Mouse (Mus musculus) frontal cortex, postnatal 10 days (tissue): ENCODE results near the gene Iqce.

Source experiments
- DNase-seq, 2 experiments: peaks; one replicate each; pipeline ENCODE4 v3.0.0; 2022; ENCODE audit warnings: low spot score in 2 of 2, mixed read lengths in 1 of 2

Iqce gene

GRCm38 (mm10) chr5:140661427-140661826 lies 40.8 kb downstream of the Iqce start:
- no peak for DNase-seq

DNA sequence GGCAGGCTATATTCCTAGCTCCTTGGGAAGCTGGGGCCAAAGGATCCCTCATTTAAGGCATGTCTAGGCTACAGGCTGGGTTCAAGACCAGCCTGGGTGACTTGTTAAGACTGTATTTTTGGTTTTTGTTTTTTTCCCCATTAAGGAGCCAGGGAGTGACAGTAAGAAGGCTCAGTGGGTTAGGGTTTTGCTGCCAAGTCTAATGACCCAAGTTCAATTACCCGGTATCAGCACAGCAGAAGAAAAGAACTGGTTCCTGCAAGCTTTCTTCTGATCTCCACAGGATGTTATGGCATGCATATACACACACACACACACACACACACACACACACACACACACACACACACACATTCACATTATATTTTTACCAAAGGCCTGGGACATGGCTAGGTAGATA lies 41.8 kb downstream of the Iqce start:
- no peak for DNase-seq

DNA sequence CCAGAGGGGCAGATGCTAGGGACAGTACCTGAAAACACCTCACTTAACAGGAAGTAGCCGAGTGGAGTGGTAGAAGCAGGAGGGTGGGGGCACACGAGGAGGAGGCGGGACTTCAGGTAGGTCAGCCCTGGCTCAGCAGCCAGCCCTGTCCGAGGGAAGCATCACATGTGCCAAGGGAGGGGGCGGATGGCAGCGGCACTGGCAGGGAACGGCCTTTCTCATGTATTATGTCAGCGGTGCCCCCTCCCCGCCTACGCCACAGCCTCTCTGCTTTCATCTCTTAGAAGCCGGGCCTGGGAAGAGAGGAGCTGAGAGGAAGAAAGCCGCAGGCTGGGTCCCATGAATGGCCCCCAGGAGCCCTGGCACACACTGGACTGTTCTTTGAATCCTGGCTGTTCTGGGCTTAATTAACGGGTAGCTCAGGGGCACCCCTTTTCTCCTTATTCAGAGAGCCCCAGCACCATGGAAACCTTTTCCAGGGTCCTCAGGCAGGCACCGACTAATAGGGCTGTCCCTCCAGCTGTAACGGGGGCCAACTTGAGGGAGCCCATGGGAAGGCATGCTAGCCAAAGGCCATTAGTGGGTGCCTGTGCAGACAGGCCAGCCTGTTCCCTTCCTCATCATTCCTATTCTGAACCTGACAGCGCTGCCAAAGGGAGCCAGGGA lies 42.4 kb downstream of the Iqce start:
- DNase-seq, result peak; percentile 74 to 91

- no peak for DNase-seq
Measured at GRCm38 (mm10) chr5:140654096-140654845, 47.9 kb downstream of the Iqce start.

GRCm38 (mm10) chr5:140652587-140652986 lies 49.6 kb downstream of the Iqce start:
- DNase-seq, result no peak

DNA sequence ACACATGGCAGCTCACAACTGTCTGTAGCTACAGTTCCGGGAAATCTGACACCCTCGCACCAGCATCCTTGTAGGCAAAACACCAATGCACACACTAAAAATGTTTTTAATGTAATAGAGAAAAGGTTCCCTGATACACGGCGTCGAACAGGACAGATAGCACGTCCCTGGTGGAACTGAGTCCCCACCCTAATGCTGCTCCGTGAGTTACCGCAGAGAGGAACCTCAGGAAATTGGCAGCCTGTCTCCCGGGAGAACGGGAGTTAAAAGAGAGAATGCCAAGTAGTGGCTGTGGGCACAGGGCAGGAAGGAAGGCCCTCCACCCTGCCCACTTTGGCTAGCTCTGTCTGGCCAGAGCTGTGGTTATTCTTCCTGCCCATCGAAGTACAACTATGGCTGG lies 50.9 kb downstream of the Iqce start:
- no peak for DNase-seq

DNA sequence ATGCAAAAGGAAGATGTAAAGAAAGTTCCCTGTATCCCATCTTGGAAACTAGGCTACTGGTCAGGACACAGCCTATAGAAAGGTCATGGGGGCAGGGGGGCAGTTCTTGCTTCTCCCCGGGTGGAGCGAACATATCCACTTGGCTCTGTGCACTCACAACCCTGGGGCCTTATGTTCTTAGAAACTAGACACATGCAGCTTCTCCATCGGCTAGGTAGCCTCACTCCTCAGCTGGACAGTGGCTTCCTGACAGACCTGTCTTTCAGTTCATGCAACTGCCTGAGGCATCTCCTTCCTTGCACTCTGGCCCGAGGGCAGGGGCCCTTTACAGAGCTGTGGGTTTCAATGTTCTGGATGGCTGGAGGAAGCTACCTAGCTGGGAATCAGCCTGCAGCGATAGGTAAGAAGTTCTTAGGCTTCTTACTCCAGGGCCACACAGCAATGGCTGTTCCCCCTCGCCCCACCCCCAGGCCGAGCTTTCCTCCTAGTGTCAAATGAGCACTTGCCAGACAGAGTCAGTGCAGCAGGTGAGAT lies 52.2 kb downstream of the Iqce start:
- DNase-seq, result no peak

GRCm38 (mm10) chr5:140649101-140649667 lies 53.0 kb downstream of the Iqce start:
- peak; percentile 96 to 97 for DNase-seq

GRCm38 (mm10) chr5:140648519-140649100 lies 53.6 kb downstream of the Iqce start, which contains the start of gene Ttyh3:
Gene Ttyh3, minus strand, starts transcription at chr5:140649031.
- DNase-seq, result peak in 1 of 2 experiments; percentile 58

- peak; percentile 73 to 79 for DNase-seq
Measured at GRCm38 (mm10) chr5:140647821-140648518, 54.2 kb downstream of the Iqce start.

DNA sequence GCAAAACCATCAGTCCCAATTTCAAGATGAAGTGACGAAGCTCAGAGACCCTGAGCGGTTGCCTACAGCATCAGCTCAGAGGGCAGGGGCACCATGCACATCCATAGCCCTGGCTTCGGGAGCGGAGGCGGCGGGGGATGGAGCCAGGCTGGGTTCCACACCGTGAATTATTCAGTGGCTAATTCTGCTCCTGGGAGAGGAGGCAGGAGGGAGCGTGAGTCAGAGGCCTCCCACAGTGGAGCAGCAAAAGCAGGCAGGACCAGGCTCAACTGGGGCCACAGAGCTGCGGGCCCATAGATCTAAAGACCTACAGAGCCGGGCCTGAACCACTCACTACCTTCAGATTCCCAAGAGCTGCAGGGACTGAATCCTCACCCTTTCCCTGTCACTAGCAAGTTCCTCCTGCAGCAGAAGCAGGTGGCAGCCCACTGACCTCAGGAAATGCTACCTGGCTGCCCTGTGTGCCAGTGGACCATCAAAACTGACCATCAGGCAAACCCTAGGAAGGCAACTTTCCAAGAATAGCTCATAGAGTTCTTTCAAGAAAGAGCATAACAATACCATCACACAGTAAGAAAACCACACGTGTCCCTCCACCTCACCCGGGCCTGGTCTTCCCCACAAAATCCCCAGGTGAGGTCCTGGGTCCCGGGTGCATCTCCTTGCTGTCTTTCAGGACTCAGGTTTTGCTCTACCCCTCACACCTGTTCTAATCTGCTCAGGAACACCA lies 55.0 kb downstream of the Iqce start:
- no peak for DNase-seq

DNA sequence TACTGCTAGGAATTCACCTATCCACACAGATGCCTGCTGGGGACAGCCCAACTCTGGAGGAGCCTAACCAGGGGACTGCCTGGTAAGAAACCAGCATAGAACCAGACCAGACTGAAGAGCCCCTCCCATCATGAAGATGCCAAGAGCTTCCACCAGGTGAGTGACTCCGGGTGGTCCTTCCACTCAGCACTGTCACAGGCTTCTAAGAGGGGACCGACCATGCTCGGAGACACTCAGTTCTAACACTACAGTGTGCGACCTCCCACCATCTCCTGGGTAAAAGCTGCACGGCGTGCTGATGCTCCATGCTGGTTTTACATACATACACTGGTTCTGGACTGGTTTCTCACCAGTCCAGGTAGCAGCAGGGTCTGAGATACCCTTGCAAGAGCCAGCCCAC lies 56.0 kb downstream of the Iqce start:
- no peak for DNase-seq

DNA sequence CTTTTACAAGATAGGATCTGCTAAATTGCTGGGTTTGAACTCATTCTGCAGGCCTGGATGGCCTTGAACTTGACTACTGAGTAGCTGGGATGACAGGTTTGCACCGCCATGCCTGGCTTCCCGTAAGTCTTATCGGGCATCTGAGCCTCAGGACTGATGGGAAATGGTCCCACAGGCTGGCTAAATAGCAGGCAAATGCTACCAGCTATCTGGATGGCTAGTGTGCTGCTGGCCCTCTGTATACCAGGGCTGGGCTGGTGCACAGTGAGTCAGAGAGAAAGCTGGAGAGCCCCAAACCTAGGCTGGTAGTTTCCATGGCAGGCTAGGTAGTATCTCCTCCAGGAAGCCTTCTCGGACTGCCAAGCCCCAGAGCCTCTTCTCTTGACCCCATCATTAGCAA lies 56.7 kb downstream of the Iqce start:
- DNase-seq, result no peak

DNA sequence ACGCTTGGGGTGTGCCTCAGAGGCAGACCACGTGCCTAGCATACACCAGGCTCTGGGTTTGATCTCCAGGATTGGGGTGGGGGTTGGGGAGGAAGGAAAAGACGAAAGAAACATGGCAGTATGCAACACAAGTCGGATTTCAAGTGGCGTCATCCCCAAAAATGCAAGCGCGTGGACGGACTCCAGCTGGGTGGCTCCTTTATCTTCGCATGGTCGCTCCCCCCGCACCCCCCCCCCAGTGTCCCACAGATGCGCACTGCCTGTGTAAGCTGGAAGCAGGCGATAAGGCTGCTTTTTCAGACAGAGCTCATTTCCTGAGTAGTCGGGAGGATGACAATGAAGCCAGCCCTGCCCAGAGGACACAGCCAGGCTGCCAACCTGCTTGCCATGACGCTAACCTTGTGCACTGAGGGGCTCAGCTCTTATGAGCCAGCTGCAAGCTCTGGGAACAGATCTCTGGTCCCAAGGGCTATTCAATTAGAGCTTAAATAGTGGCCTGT lies 57.4 kb downstream of the Iqce start:
- no peak for DNase-seq

- no peak for DNase-seq
Measured at GRCm38 (mm10) chr5:140644263-140644662, 57.9 kb downstream of the Iqce start.

- DNase-seq, result peak in 1 of 2 experiments; percentile 58
Measured at GRCm38 (mm10) chr5:140642076-140642475, 60.1 kb downstream of the Iqce start.

GRCm38 (mm10) chr5:140641254-140641928 lies 60.8 kb downstream of the Iqce start:
- DNase-seq, result no peak

GRCm38 (mm10) chr5:140640812-140641211 lies 61.4 kb downstream of the Iqce start:
- no peak for DNase-seq

- no peak for DNase-seq
Measured at GRCm38 (mm10) chr5:140639871-140640270, 62.3 kb downstream of the Iqce start.

- no peak for DNase-seq
Measured at GRCm38 (mm10) chr5:140639312-140639711, 62.9 kb downstream of the Iqce start.
